Mouse (Mus musculus) left cerebral cortex, postnatal 14 days (tissue): ENCODE measurements around the gene Arap1. TPM values are rescaled to one million over a fixed set of nuclear protein-coding genes. Genes with fewer than 3 reads are reported as not detected.

Experiments used
- DNase-seq, 2 experiments: peaks; one replicate each; pipeline ENCODE4 v3.0.0; 2021 to 2022; ENCODE audit warnings: low spot score in 2 of 2, mixed read lengths in 1 of 2
- intact Hi-C: fragments of 180-260 bp; cut with DNase I; formaldehyde crosslinking; loops from one replicate; pipeline ENCODE4 v1.15.1; 2025
- total RNA-seq, 2 experiments: library from RNA; stranded (reverse); gene quantifications; 2 replicates each; pipeline ENCODE4 v1.2.3; 2021

The Arap1 gene
- total RNA-seq, 2 experiments from 2014 or later: 13.9 to 17.9 TPM

DNA sequence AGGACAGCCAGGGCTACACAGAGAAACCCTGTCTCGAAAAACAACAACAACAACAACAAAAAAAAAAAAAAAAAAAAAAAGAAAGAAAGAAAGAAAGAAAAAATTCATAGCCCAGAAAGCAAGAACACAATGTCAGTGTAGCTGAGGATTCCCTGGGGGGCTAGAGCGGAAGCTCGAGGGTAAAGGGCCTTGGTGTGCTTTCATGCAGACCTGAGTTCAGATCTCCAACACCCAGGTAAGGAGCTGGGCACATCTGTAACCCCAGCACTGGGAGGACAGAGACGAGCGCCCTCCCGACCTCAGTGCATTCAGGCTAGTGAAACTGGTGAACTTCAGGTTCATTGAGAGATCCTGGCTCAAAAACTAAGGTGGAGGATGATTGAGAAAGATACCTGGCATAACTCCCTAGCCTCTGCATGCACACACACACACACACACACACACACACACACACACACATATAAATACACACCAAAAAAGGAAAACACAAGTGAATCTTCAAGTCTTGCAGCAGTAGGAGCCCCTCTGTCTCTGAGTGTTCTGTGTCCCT lies 7.8 kb downstream of the Arap1 start:
- no peak for DNase-seq
- intact Hi-C loops: no loop called here

DNA sequence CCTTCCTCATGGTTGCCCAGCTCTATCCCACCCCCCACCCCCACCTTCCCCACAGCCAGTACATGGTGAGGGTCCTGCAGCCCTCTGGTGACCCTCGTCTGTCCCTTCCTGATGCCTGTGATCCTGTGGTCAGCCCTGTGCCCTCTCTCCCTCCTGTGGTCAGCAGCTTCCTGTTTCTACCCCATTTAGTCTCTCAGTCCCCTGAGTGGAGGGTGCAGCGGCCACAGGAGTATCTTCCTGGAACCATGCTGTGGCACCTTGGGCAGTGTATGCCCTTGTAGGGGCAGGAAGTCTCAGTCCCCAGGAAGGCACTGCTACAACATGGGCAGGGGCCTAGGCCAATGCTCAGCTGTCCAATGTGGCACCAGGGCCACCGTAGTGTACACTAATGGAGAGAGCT lies 9.0 kb downstream of the Arap1 start:
- intact Hi-C loops: no loop called here
- DNase-seq: no peak

DNA sequence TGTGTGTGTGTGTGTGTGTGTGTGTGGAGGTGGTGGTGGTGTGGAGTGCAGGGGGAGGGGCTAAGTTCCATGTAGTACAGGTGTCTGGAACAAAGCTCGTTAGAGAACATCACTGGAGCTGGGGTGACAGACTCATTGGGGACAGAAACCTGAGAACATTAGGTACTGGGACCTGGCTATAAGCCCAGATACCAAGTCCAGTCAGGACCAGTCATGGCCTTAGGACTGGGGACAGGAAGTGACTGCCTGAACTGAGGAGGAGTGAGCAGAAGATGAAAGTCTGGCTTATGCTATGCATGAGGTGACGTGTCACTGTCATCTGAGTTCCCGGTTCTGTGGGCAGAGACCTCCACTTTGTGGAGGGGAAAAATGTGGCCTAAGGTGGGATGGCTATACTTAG lies 12.5 kb downstream of the Arap1 start:
- intact Hi-C loops: no loop called here
- DNase-seq: no peak

GRCm38 (mm10) chr7:101361021-101361420 lies 13.2 kb downstream of the Arap1 start:
- no peak for DNase-seq
- intact Hi-C loops: no loop called here

DNA sequence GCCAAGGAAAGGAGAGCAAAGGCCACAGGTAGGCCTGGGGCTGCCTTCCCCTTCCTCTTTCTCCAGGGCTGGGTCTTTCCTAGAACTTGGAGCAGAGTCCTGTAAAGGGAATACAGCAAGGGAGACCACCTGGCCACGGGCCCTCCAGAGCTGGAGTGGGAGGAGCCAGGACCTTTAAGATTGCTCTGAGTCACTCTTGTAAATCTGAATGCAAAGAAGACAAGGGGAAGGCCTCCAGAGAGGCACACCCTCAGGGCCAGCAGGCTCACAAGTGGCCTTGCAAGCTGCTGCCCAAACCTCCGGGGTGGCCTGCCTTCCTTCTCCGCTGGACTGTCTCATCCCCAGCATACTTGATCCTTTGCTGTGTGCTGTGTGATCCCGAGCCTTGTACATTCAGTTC lies 13.9 kb downstream of the Arap1 start:
- intact Hi-C loops: no loop called here

DNA sequence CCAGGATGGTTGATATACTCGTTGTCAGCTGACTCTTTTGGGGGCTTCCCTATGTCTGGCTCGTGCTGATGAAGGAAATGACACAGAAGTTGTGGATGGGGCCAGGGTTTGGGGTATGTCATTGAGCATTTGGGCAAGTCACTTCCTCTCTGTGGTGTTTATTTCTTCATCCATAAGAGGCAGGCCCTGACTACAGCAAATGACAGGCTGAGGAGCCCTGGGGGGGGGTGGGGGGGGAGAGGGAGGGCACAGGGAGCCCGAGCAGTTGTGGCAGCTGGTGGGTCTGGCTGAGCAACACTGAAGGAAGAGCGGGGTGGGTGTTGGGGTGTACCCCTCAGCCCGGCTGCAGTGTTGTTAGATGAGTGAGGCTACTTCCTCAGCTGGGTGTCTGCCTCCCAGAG lies 14.9 kb downstream of the Arap1 start:
- intact Hi-C loops: no loop called here
- no peak for DNase-seq

More for the DNA sequence above, 13.9 kb downstream of the Arap1 start:
- no peak for DNase-seq

GRCm38 (mm10) chr7:101363914-101364313 lies 16.0 kb downstream of the Arap1 start:
- DNase-seq: no peak
- intact Hi-C loops: no loop called here

- DNase-seq: no peak
- intact Hi-C loops: no loop called here
Observed at GRCm38 (mm10) chr7:101367901-101368852, 20.3 kb downstream of the Arap1 start.

- DNase-seq: no peak
- intact Hi-C loops: loop anchor here (10.0 kb wide), 1 partner anchor 455 kb away; no protein-coding TSS in a partner anchor
Observed at GRCm38 (mm10) chr7:101369666-101370065, 21.8 kb downstream of the Arap1 start.

DNA sequence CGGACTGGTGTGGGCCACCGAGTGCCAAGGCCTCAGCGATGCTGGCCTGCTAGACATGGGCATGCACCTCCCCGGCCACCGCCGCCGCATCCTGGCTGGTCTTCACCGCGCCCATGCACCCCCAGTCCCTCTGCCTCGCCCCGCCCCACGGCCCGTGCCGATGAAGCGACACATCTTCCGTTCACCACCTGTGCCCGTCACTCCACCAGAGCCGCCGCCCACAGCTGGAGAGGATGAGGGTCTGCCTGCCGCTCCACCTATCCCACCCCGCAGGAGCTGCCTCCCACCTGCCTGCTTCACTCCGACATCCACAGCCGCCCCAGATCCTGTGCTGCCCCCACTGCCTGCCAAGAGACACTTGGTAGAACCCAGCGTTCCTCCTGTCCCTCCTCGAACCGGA lies 25.2 kb downstream of the Arap1 start:
- intact Hi-C loops: loop anchor here (10.0 kb wide), 1 partner anchor 458 kb away; no protein-coding TSS in a partner anchor
- DNase-seq: no peak

DNA sequence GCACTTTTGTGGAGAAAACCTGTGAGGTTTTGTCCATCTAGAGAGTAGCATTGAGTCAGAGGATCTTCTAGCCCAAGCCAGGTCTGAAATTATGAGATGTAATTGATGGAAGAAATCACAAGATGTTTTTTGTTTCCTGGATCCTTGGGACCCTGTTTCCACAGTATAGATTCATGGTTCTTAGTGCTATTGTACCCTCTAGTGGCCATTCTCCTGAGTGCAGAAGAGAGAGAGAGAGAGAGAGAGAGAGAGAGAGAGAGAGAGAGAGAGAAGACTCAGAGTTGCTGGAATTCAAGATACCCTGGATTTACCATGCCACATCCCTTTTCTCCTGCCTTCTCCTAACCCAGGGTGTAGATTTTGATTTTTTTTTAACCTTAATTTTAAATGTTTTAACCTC lies 26.3 kb downstream of the Arap1 start:
- DNase-seq: peak; percentile 72 to 81
- intact Hi-C loops: loop anchor here (2.0 to 10.0 kb wide), 3 partner anchors 63 to 459 kb away; no protein-coding TSS in a partner anchor

- intact Hi-C loops: loop anchor here (10.0 kb wide), 1 partner anchor 462 kb away; no protein-coding TSS in a partner anchor
- DNase-seq: no peak
Observed at GRCm38 (mm10) chr7:101376701-101377340, 29.0 kb downstream of the Arap1 start.

DNA sequence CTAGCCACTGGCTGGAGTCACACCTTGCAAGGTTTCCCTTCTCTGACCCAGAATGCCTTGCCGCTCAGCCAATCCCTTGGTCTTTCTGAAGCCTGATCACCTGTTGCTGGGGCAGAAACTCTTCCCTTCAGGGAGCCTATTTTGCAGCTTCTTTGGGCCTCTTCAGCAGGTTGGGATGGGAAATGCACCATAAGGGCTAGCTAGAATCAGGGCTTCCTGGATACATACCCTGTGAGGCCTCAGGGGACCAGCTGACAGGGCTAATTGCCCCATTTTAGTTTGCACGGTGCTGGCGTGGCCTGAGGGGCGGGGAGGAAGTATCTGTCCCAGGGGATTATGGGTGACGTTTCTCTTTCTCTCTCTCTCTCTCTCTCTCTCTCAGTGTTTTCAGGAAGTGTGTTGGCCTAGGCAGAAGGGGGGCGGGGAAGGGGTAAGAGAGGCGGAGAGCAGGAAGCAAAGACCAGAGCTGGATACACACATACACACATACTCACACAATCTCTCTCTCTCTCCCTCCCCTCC lies 29.9 kb downstream of the Arap1 start:
- intact Hi-C loops: loop anchor here (10.0 kb wide), 1 partner anchor 463 kb away; no protein-coding TSS in a partner anchor

GRCm38 (mm10) chr7:101378285-101378684 lies 30.4 kb downstream of the Arap1 start:
- intact Hi-C loops: loop anchor here (10.0 kb wide), 1 partner anchor 463 kb away; no protein-coding TSS in a partner anchor

More for the DNA sequence above, 29.9 kb downstream of the Arap1 start:
- DNase-seq: peak in 1 of 2 experiments; percentile 27

DNA sequence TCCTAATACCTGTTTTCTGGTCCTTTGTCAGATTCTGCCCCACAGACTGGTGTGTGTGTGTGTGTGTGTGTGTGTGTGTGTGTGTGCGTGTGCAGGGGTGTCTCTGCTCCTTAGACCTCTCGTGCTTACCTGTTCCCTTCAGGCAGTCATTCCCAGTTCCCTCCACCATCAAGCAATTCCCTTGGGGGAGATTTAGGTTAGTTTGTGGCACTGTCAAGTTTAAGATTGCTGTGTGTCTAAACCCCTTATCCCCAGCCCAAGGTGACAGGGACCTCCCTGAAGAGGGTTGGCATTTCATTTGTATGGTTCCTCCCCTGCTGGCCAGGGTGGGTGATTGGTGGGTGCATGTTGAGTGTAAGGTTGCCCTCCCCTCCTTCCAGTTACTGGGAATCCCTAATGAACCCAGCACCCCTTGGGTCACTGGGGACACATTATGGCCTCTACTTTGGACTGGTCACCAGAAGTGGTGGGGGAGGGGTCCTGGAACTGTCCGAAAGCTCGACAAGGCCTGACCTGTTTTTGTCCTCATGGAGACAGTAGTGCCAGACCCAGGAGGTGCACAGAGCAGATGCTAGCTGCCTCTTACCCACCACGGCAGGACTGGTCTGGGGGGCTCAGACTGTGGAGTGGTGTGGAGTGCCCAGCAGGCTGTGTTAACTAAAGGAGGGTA lies 31.1 kb downstream of the Arap1 start:
- no peak for DNase-seq
- intact Hi-C loops: loop anchor here (10.0 kb wide), 1 partner anchor 464 kb away; no protein-coding TSS in a partner anchor

More at GRCm38 (mm10) chr7:101378285-101378684, 30.4 kb downstream of the Arap1 start:
- no peak for DNase-seq

- no peak for DNase-seq
- intact Hi-C loops: loop anchor here (10.0 kb wide), 1 partner anchor 465 kb away; no protein-coding TSS in a partner anchor
Observed at GRCm38 (mm10) chr7:101379732-101380131, 31.9 kb downstream of the Arap1 start.

GRCm38 (mm10) chr7:101381512-101381911 lies 33.6 kb downstream of the Arap1 start:
- intact Hi-C loops: no loop called here

DNA sequence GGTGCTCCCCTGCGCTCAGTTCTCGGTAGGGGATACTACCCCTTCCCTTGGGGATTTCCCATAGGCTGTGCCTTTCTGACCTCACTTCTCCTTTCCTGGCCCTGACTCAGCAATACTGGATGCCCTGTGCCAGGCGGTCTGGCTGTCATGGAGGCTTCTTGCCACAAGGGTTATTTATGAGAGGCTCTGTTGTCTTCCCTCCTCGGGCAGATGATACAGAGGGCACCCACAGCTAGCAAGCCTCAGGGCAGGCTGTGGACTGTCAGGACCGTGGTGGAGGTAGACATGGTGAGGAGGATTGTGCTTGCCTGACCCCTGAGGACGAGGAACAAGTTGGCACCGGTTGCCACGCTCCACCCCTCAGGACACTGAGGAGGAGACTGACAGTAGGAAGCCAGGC lies 34.5 kb downstream of the Arap1 start:
- intact Hi-C loops: no loop called here
- peak; percentile 30 to 52 for DNase-seq

More at GRCm38 (mm10) chr7:101381512-101381911, 33.6 kb downstream of the Arap1 start:
- DNase-seq: no peak

- intact Hi-C loops: no loop called here
- no peak for DNase-seq
Observed at GRCm38 (mm10) chr7:101383756-101384155, 35.9 kb downstream of the Arap1 start.
